Mouse (Mus musculus): Measurements from ENCODE around the gene Ubqln1.

- TF ChIP-seq CTCF (IDR thresholded peaks at IDR 0.05; ENCODE audit: low read depth, low read length) (no peak), POLR2A (IDR thresholded peaks at IDR 0.05; ENCODE audit: borderline replicate concordance, low read depth, low read length) (no peak)
Observed at GRCm38 (mm10) chr13:58194908-58195307, 20.5 kb downstream of the Ubqln1 start.
